Mouse (Mus musculus) liver, adult 2 months (tissue): Measurements from ENCODE around the gene Tcf20. TPM values are rescaled to one million over a fixed set of nuclear protein-coding genes. Genes with fewer than 3 reads are reported as not detected.

Experiments used
- DNase-seq: peaks from one replicate; pipeline ENCODE4 v3.0.0-alpha.2; 2011; ENCODE audit warnings: low read depth, low spot score; ENCODE audit errors: extremely low read depth
- H3K27ac ChIP-seq: fragments of 200-500 bp; replicated peaks from 2 replicates; pipeline ENCODE4 v1.5.1; 2012; ENCODE audit warnings: low read depth, mild to moderate bottlenecking, control low read depth, inconsistent platforms, low read length; ENCODE audit not compliant: insufficient read depth
- H3K27me3 ChIP-seq: fragments of 200-500 bp; 2 replicates; pipeline ENCODE4 v1.6.1; 2012; ENCODE audit warnings: mild to moderate bottlenecking, moderate library complexity, low read length, inconsistent platforms; ENCODE audit not compliant: control insufficient read depth, insufficient read depth
- H3K36me3 ChIP-seq: fragments of 200-500 bp; 2 replicates; pipeline ENCODE4 v1.6.1; 2012; ENCODE audit warnings: low read length, inconsistent platforms; ENCODE audit not compliant: control insufficient read depth, insufficient read depth
- H3K4me1 ChIP-seq: fragments of 200-500 bp; 2 replicates; pipeline ENCODE4 v1.6.1; 2011; ENCODE audit warnings: low read length; ENCODE audit not compliant: control insufficient read depth, insufficient read depth
- H3K4me3 ChIP-seq: fragments of 200-500 bp; 2 replicates; pipeline ENCODE4 v1.5.1; 2011; ENCODE audit warnings: low read depth, mild to moderate bottlenecking, control low read depth, low read length, moderate library complexity; ENCODE audit not compliant: insufficient read depth
- H3K79me2 ChIP-seq: fragments of 200-500 bp; 2 replicates; pipeline ENCODE4 v1.6.1; 2012; ENCODE audit warnings: inconsistent platforms, mild to moderate bottlenecking, low read length, moderate library complexity; ENCODE audit not compliant: control insufficient read depth, insufficient read depth
- H3K9ac ChIP-seq: fragments of 200-500 bp; 2 replicates; pipeline ENCODE4 v1.6.1; 2012; ENCODE audit warnings: low read depth, mild to moderate bottlenecking, control low read depth, inconsistent platforms, low read length
- CTCF ChIP-seq: fragments of 200-500 bp; IDR thresholded peaks from 2 replicates; pipeline ENCODE4 v1.5.1; 2011; ENCODE audit warnings: low read depth, low read length, control low read depth
- POLR2A ChIP-seq: fragments of 200-500 bp; IDR thresholded peaks from 2 replicates; pipeline ENCODE4 v1.6.1; 2011; ENCODE audit warnings: low read length, control low read depth; ENCODE audit not compliant: insufficient read depth; ENCODE audit errors: extremely low read depth
- WGBS: fragments of 180-500 bp; shearing (Covaris S2); methylation state at CpG from one replicate; pipeline ENCODE4 v1.1.7; 2018; 5-methylcytosine and 5-hydroxymethylcytosine counted together
- polyA plus RNA-seq: library from polyadenylated mRNA; depleted of rRNA; stranded (reverse); fragments of >200 nt; gene quantifications from 2 replicates; pipeline ENCODE4 v1.2.3, GENCODE M21; 2012
- total RNA-seq: library from RNA; depleted of rRNA; stranded (reverse); fragments of >200 nt; gene quantifications from 2 replicates; pipeline ENCODE4 v1.2.3, GENCODE M21; 2014

The Tcf20 gene
- total and polyA plus RNA-seq, 2 experiments, result 8.7 to 22.6 TPM

GRCm38 (mm10) chr15:82920895-82921515, 66.7 kb downstream of the Tcf20 start:
- 12% methylated on average over 13 of the region's 13 CpGs for WGBS
- H3K36me3 ChIP-seq, result no peaks in the 10 kb centered on the region
- no peaks in the 10 kb centered on the region for H3K4me1 ChIP-seq
- no peak overlapping the region for H3K9ac ChIP-seq
- peaks cover 4% of the 10 kb centered on the region; the same call in 1 of the 2 replicates for H3K27me3 ChIP-seq
- no peak for DNase-seq
- no peak overlapping the region for H3K27ac ChIP-seq
- TF ChIP-seq POLR2A (no peak), CTCF (no peak)
- no peak overlapping the region for H3K4me3 ChIP-seq
- H3K79me2 ChIP-seq, result no peaks in the 10 kb centered on the region

GRCm38 (mm10) chr15:82917965-82918364, 69.7 kb downstream of the Tcf20 start:
- no peaks in the 10 kb centered on the region for H3K27me3 ChIP-seq
- no peak overlapping the region for H3K27ac ChIP-seq
- H3K79me2 ChIP-seq, result no peaks in the 10 kb centered on the region
- H3K36me3 ChIP-seq, result no peaks in the 10 kb centered on the region
- no peak overlapping the region for H3K9ac ChIP-seq
- H3K4me1 ChIP-seq, result no peaks in the 10 kb centered on the region
- DNase-seq, result no peak
- 70% methylated on average over 3 of the region's 3 CpGs for WGBS
- TF ChIP-seq CTCF (no peak), POLR2A (no peak)
- H3K4me3 ChIP-seq, result no peak overlapping the region

DNA sequence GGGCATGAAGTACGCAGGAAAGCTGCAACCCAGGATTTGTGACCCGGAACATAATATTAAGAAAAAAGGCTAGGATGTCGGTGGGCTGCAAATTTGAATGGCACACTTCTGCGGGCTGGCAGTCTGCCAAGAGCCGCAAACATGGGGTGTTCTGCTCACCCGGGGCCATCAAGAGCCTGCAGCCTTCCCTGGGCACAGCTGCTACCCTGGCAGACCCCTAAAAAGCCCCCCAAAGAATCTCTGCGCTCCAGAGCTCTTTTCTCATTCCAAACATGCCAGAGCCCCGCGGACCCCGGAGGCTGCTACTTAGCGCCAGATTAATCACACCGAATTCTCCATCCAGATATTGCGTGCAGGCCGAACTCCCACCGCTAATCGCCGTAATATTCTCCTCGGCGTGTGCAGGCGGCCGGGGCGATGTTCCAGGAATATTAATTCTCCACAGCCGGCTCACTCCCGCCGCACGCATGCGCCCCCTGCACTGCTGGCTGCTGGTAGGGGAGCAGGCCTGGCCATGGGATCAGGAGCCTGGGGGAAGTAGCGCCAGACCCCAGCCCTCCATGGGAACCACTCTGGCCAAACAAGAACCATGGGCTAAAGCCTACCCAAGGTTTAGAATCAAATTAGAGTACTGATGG, 70.3 kb downstream of the Tcf20 start:
- H3K9ac ChIP-seq, result no peak overlapping the region
- 56% methylated on average over 28 of the region's 28 CpGs for WGBS
- DNase-seq, result no peak
- H3K36me3 ChIP-seq, result no peaks in the 10 kb centered on the region
- H3K4me3 ChIP-seq, result no peak overlapping the region
- H3K27ac ChIP-seq, result no peak overlapping the region
- H3K27me3 ChIP-seq, result no peaks in the 10 kb centered on the region
- TF ChIP-seq POLR2A, result no peak
- no peaks in the 10 kb centered on the region for H3K4me1 ChIP-seq
- no peaks in the 10 kb centered on the region for H3K79me2 ChIP-seq

- Histone ChIP-seq H3K79me2 (no peaks in the 10 kb centered on the region), H3K27me3 (peaks cover 3% of the 10 kb centered on the region; the same call in 1 of the 2 replicates), H3K4me1 (no peaks in the 10 kb centered on the region), H3K27ac (no peak overlapping the region), H3K9ac (no peak overlapping the region), H3K36me3 (no peaks in the 10 kb centered on the region), H3K4me3 (no peak overlapping the region)
- 51% methylated on average over 3 of the region's 3 CpGs for WGBS
- no peak for DNase-seq
- TF ChIP-seq CTCF (no peak), POLR2A (no peak)
Measured at GRCm38 (mm10) chr15:82914455-82914854, 73.2 kb downstream of the Tcf20 start.

DNA sequence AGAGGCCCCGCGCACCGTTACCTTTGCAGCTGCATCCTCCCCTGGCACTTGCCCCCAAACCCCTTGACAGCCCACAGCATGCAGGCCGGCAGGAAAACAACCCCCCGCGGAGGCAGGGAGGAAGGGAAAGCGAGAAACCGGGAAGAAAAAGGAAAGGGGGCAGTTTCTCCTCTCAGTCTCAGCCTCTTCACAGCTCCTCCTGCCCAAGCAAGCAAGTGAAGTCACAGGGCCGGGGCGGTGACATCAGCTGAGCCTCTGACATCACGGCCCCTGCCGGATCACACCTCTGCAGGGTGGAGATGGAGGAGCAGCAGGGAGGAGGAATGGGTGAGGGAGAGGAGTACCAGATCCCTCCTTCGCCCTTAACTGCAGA, 75.7 kb downstream of the Tcf20 start:
- Histone ChIP-seq H3K9ac (no peak overlapping the region), H3K27ac (no peak overlapping the region), H3K4me1 (no peaks in the 10 kb centered on the region), H3K79me2 (no peaks in the 10 kb centered on the region), H3K36me3 (no peaks in the 10 kb centered on the region), H3K4me3 (no peak overlapping the region), H3K27me3 (peaks cover 3% of the 10 kb centered on the region; the same call in 1 of the 2 replicates)
- TF ChIP-seq POLR2A (no peak), CTCF (no peak)
- WGBS, result 11% methylated on average over 13 of the region's 13 CpGs
- DNase-seq, result no peak
